Mouse (Mus musculus) myocyte (in vitro differentiated cells): ENCODE measurements around the gene Ctbp2. TPM values are rescaled to one million over a fixed set of nuclear protein-coding genes. Genes with fewer than 3 reads are reported as not detected.
A peak's percentile ranks its signal among the peaks of the same experiment; 100 is the strongest.

Experiments used
- H3K27me3 ChIP-seq: one replicate; pipeline ENCODE4 v1.6.1; 2011; ENCODE audit not compliant: control insufficient read depth, insufficient read depth, insufficient read length
- H3K36me3 ChIP-seq: one replicate; pipeline ENCODE4 v1.6.1; 2011; ENCODE audit not compliant: control insufficient read depth, insufficient read depth
- H3K4me2 ChIP-seq: one replicate; pipeline ENCODE4 v1.6.1; 2011; ENCODE audit warnings: low read depth, control low read depth
- H3K4me3 ChIP-seq: one replicate; pipeline ENCODE4 v1.5.1; 2011; ENCODE audit warnings: mild to moderate bottlenecking, control low read depth, moderate library complexity
- H3K79me2 ChIP-seq: one replicate; pipeline ENCODE4 v1.6.1; 2011; ENCODE audit not compliant: control insufficient read depth, insufficient read depth
- H3ac ChIP-seq: one replicate; pipeline ENCODE4 v1.6.1; 2011; ENCODE audit not compliant: control insufficient read depth, insufficient read length
- CEBPB ChIP-seq: IDR thresholded peaks from 2 replicates; pipeline ENCODE4 v1.6.1; 2011; ENCODE audit warnings: mild to moderate bottlenecking, moderate library complexity; ENCODE audit not compliant: poor library complexity, insufficient read depth, severe bottlenecking
- E2F4 ChIP-seq: IDR thresholded peaks from one replicate; pipeline ENCODE4 v1.6.1; 2011; ENCODE audit warnings: mild to moderate bottlenecking, control low read depth, moderate library complexity; ENCODE audit not compliant: insufficient read depth
- MAX ChIP-seq: IDR thresholded peaks from one replicate; pipeline ENCODE4 v1.6.1; 2011; ENCODE audit warnings: low read depth, mild to moderate bottlenecking, control low read depth
- MYOD1 ChIP-seq, 3 experiments: IDR thresholded peaks; one replicate each; pipeline ENCODE4 v1.6.1; 2011; ENCODE audit warnings: control low read depth in 2 of 3, low read depth in 2 of 3, mild to moderate bottlenecking in 2 of 3, moderate library complexity in 1 of 3; ENCODE audit not compliant: insufficient read length in 2 of 3, control insufficient read depth in 1 of 3
- MYOG ChIP-seq, 3 experiments: IDR thresholded peaks; one replicate each; pipeline ENCODE4 v1.6.1; 2011; ENCODE audit warnings: control low read depth in 2 of 3, low read depth in 2 of 3, mild to moderate bottlenecking in 2 of 3; ENCODE audit not compliant: insufficient read length in 2 of 3, control insufficient read depth in 1 of 3, insufficient read depth in 1 of 3
- POLR2A ChIP-seq: IDR thresholded peaks from one replicate; pipeline ENCODE4 v1.6.1; 2011; ENCODE audit warnings: low read depth, mild to moderate bottlenecking, control low read depth, moderate library complexity; ENCODE audit not compliant: insufficient read length
- POLR2AphosphoS2 ChIP-seq: IDR thresholded peaks from one replicate; pipeline ENCODE4 v1.6.1; 2011; ENCODE audit warnings: low read depth, control low read depth; ENCODE audit not compliant: insufficient read length
- REST ChIP-seq: IDR thresholded peaks from one replicate; pipeline ENCODE4 v1.6.1; 2011; ENCODE audit warnings: mild to moderate bottlenecking, control low read depth, moderate library complexity; ENCODE audit not compliant: insufficient read depth, insufficient read length
- SRF ChIP-seq: IDR thresholded peaks from one replicate; pipeline ENCODE4 v1.6.1; 2011; ENCODE audit warnings: low read depth; ENCODE audit not compliant: control insufficient read depth, insufficient read length
- TCF12 ChIP-seq: IDR thresholded peaks from one replicate; pipeline ENCODE4 v1.6.1; 2011; ENCODE audit warnings: mild to moderate bottlenecking, control low read depth; ENCODE audit not compliant: poor library complexity, insufficient read depth, severe bottlenecking
- TCF3 ChIP-seq: IDR thresholded peaks from one replicate; pipeline ENCODE4 v1.6.1; 2011; ENCODE audit warnings: low read depth, control low read depth; ENCODE audit not compliant: insufficient read length
- USF1 ChIP-seq: IDR thresholded peaks from one replicate; pipeline ENCODE4 v1.6.1; 2011; ENCODE audit warnings: low read depth, mild to moderate bottlenecking, control low read depth, moderate library complexity
- polyA plus RNA-seq: library from polyadenylated mRNA; unstranded; fragments of >200 nt; fragmentation: generic; extraction: Trizol; gene quantifications from one replicate; pipeline ENCODE4 v1.2.1, GENCODE M21; 2012; ENCODE audit warnings: missing spikeins

The Ctbp2 gene
- polyA plus RNA-seq, 1 experiment, result 22.4 TPM

- Histone ChIP-seq H3K27me3 (no peaks in the 10 kb centered on the region), H3ac (no peak overlapping the region), H3K4me2 (no peak overlapping the region), H3K36me3 (no peaks in the 10 kb centered on the region), H3K4me3 (no peak overlapping the region), H3K79me2 (no peaks in the 10 kb centered on the region)
- TF ChIP-seq TCF12 (no peak), MYOD1 (IDR thresholded peaks at IDR 0.05; ENCODE audit: control insufficient read depth in 1 of 3, insufficient read length in 2 of 3, low read depth in 2 of 3) (no peak), MYOG (IDR thresholded peaks at IDR 0.05; ENCODE audit: control insufficient read depth in 1 of 3, insufficient read depth in 1 of 3, insufficient read length in 2 of 3, low read depth in 2 of 3) (no peak), POLR2A (no peak), REST (no peak), TCF3 (no peak)
These were observed 30.7 kb upstream of the Ctbp2 start for GRCm38 (mm10) chr7:133154846-133155245.

- no peak overlapping the region for H3K4me3 ChIP-seq
- no peaks in the 10 kb centered on the region for H3K36me3 ChIP-seq
- TF ChIP-seq CEBPB, result no peak
- TF ChIP-seq POLR2AphosphoS2, result no peak
- no peak for TF ChIP-seq E2F4
- TF ChIP-seq MYOG (IDR thresholded peaks at IDR 0.05; ENCODE audit: control insufficient read depth in 1 of 3, insufficient read depth in 1 of 3, insufficient read length in 2 of 3, low read depth in 2 of 3), result no peak
- TF ChIP-seq POLR2A, result no peak
- TF ChIP-seq TCF12, result no peak
- TF ChIP-seq SRF, result no peak
- TF ChIP-seq MYOD1 (IDR thresholded peaks at IDR 0.05; ENCODE audit: control insufficient read depth in 1 of 3, insufficient read length in 2 of 3, low read depth in 2 of 3), result no peak
- no peak for TF ChIP-seq TCF3
- TF ChIP-seq USF1, result no peak
- no peak for TF ChIP-seq REST
- TF ChIP-seq MAX, result no peak
- H3K4me2 ChIP-seq, result no peak overlapping the region
- no peaks in the 10 kb centered on the region for H3K27me3 ChIP-seq
- H3K79me2 ChIP-seq, result no peaks in the 10 kb centered on the region
- no peak overlapping the region for H3ac ChIP-seq
These were observed 15.7 kb upstream of the Ctbp2 start for GRCm38 (mm10) chr7:133139689-133140336.

GRCm38 (mm10) chr7:133133552-133133951 lies 9.4 kb upstream of the Ctbp2 start:
- no peak overlapping the region for H3K4me3 ChIP-seq
- no peaks in the 10 kb centered on the region for H3K27me3 ChIP-seq
- no peak for TF ChIP-seq TCF3
- TF ChIP-seq MYOD1 (IDR thresholded peaks at IDR 0.05; ENCODE audit: control insufficient read depth in 1 of 3, insufficient read length in 2 of 3, low read depth in 2 of 3), result no peak
- TF ChIP-seq MAX, result no peak
- TF ChIP-seq E2F4, result no peak
- TF ChIP-seq TCF12, result no peak
- no peak for TF ChIP-seq CEBPB
- TF ChIP-seq REST, result no peak
- no peak for TF ChIP-seq POLR2AphosphoS2
- no peak for TF ChIP-seq SRF
- no peak for TF ChIP-seq MYOG (IDR thresholded peaks at IDR 0.05; ENCODE audit: control insufficient read depth in 1 of 3, insufficient read depth in 1 of 3, insufficient read length in 2 of 3, low read depth in 2 of 3)
- TF ChIP-seq POLR2A, result no peak
- TF ChIP-seq USF1, result no peak

GRCm38 (mm10) chr7:133132702-133133101 lies 8.5 kb upstream of the Ctbp2 start:
- no peaks in the 10 kb centered on the region for H3K36me3 ChIP-seq
- H3K27me3 ChIP-seq, result no peaks in the 10 kb centered on the region
- no peak overlapping the region for H3K4me3 ChIP-seq
- no peak overlapping the region for H3ac ChIP-seq
- no peak for TF ChIP-seq SRF
- no peak for TF ChIP-seq TCF3
- TF ChIP-seq MAX, result no peak
- no peak for TF ChIP-seq POLR2AphosphoS2
- TF ChIP-seq POLR2A, result no peak
- no peak for TF ChIP-seq TCF12
- no peak for TF ChIP-seq E2F4
- no peak for TF ChIP-seq CEBPB
- no peak for TF ChIP-seq USF1
- no peak for TF ChIP-seq MYOG (IDR thresholded peaks at IDR 0.05; ENCODE audit: control insufficient read depth in 1 of 3, insufficient read depth in 1 of 3, insufficient read length in 2 of 3, low read depth in 2 of 3)
- TF ChIP-seq REST, result no peak
- no peak for TF ChIP-seq MYOD1 (IDR thresholded peaks at IDR 0.05; ENCODE audit: control insufficient read depth in 1 of 3, insufficient read length in 2 of 3, low read depth in 2 of 3)
- peak overlapping the region; percentile 12 for H3K4me2 ChIP-seq
- no peaks in the 10 kb centered on the region for H3K79me2 ChIP-seq

More at GRCm38 (mm10) chr7:133133552-133133951, 9.4 kb upstream of the Ctbp2 start:
- Histone ChIP-seq H3K36me3 (no peaks in the 10 kb centered on the region), H3K4me2 (no peak overlapping the region), H3K79me2 (no peaks in the 10 kb centered on the region), H3ac (no peak overlapping the region)
